Comparison of ENCODE assay signal across 7 mouse cellular contexts in the genomic region with DNA sequence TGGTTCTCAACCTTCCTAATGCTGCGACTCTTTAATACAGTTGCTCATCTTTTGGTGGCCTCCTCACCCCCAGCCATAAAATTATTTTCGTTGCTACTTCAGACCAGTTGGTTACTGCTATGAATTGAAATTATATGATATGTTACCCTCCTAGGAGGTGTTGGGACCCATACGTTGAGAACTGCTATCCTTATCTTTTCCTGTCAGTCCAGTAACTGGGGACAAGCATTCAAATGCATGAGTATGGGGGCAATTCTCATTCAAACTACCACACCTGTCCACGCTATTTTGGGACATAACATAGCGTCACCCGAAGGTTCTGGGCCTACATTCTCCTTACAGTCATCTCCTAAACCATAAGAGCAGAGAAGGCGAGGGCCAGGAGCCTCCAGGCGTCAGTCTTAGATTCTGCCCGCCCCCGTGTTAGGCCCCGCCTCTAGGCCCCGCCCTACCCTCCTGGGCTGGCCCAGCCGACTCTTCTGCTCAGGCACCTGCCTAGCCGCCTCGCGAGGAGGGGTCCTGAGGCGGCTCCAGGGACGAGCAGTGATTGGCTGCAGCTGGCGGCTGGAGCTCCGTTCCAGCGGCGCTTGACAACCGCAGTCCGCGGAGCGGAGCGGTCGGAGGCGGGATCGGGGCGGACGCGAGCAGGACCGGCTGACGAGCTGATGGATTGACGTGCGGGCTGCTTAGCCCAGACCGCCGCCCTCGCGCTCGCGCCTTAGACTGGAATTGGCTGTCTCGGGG. TPM values are rescaled to one million over a fixed set of nuclear protein-coding genes. Genes with fewer than 3 reads are reported as not detected.
A peak's percentile ranks its signal among the peaks of the same experiment; 100 is the strongest.
DNase-seq lines count a peak whose midpoint lies in the region; ATAC-seq lines count a peak whose summit lies in the region.

A gene (plus strand): TSS at position 494 of the 744 bp plus-strand sequence.

- ATAC-seq in intestine, embryonic 16.5 days = peak; percentile 100
- ATAC-seq in midbrain, embryonic 11.5 days (ENCODE audit: low FRiP score) = peak; percentile 99

- no peaks in the 10 kb centered on the region for H3K27me3 ChIP-seq in intestine, embryonic 16.5 days (replicated peaks; ENCODE audit: control insufficient read depth, insufficient read depth, low read length)
- H3K27me3 ChIP-seq in midbrain, embryonic 11.5 days (ENCODE audit: control insufficient read depth, insufficient read depth, low read length) = no peaks in the 10 kb centered on the region

- H3K4me2 ChIP-seq in intestine, embryonic 16.5 days (ENCODE audit: low read depth, low read length) = peak within 1 kb of the TSS; percentile 95
- H3K4me2 ChIP-seq in midbrain, embryonic 11.5 days = peak within 1 kb of the TSS; percentile 87

- H3K4me3 ChIP-seq in intestine, embryonic 16.5 days (ENCODE audit: low read length) = peak within 1 kb of the TSS; percentile 95
- peak within 1 kb of the TSS; percentile 96 for H3K4me3 ChIP-seq in midbrain, embryonic 11.5 days (ENCODE audit: low read depth, low read length)

- H3K4me1 ChIP-seq in intestine, embryonic 16.5 days (ENCODE audit: control insufficient read depth, insufficient read depth, low read length) = 0 out of 2 replicates have a peak, but pooled peaks cover 3% of the 10 kb centered on the region
- no peaks in the 10 kb centered on the region; the same call in none of the 2 replicates for H3K4me1 ChIP-seq in midbrain, embryonic 11.5 days (ENCODE audit: control insufficient read depth, insufficient read depth, low read length)

- WGBS in intestine, embryonic 16.5 days = 4% methylated on average over 44 of the region's 44 CpGs
- WGBS in midbrain, embryonic 11.5 days = 7% methylated on average over 44 of the region's 44 CpGs

- intact Hi-C loops in left cerebral cortex, postnatal 36 days (cut with DNase I) = no loop called here

- no peaks in the 10 kb centered on the region for H3K36me3 ChIP-seq in intestine, embryonic 16.5 days (ENCODE audit: control insufficient read depth, insufficient read depth, low read length)
- no peaks in the 10 kb centered on the region for H3K36me3 ChIP-seq in midbrain, embryonic 11.5 days (ENCODE audit: control insufficient read depth, insufficient read depth, low read length)

- H3K9ac ChIP-seq in intestine, embryonic 16.5 days (ENCODE audit: low read depth, low read length) = peak within 1 kb of the TSS; percentile 75
- H3K9ac ChIP-seq in midbrain, embryonic 11.5 days (ENCODE audit: low read length) = peak within 1 kb of the TSS; percentile 90

- peak; percentile 95 for DNase-seq in adrenal gland, adult 8-10 months
- DNase-seq in embryo, embryonic 9.5 days (ENCODE audit: extremely low spot score) = peak; percentile 97
- peak; percentile 88 to 95 for DNase-seq in gastrocnemius, postnatal 4 days (ENCODE audit: low spot score in 2 of 2)
- peak; percentile 95 to 98 for DNase-seq in left cerebral cortex, postnatal 36 days (ENCODE audit: low spot score in 2 of 2)
- peak; percentile 99 for DNase-seq in midbrain, embryonic 11.5 days (ENCODE audit: low spot score, missing footprints)
- DNase-seq in skeletal muscle tissue, adult 2 months (ENCODE audit: low read depth, low spot score) = peak; percentile 94

- H3K9me3 ChIP-seq in intestine, embryonic 16.5 days (ENCODE audit: control insufficient read depth, low read length) = no peaks in the 10 kb centered on the region
- no peaks in the 10 kb centered on the region for H3K9me3 ChIP-seq in midbrain, embryonic 11.5 days (ENCODE audit: control insufficient read depth, low read length)

- H3K27ac ChIP-seq in intestine, embryonic 16.5 days (ENCODE audit: low read length) = peak within 1 kb of the TSS; percentile 78
- H3K27ac ChIP-seq in midbrain, embryonic 11.5 days (ENCODE audit: low read depth, low read length) = peak within 1 kb of the TSS; percentile 88

RNA-seq across cellular contexts. Expression of the gene that starts here (rescaled TPM):
- 10 to 100 TPM; 11.7 to 19.3 (median 15.3) TPM for total RNA-seq in adrenal gland, adult 8-10 months (2022)
- total RNA-seq in gastrocnemius, postnatal 4 days (2021) = 1 to 10 TPM; 7.7 to 8.9 TPM
- 6.4 and 7.1 TPM in 2 replicates for polyA plus RNA-seq in intestine, embryonic 16.5 days (2015; fragmentation: Nextera tagmentation; extraction: Ambion mirVana)
- 100 to 1,000 TPM; 126 TPM for total RNA-seq in left cerebral cortex, postnatal 36 days (2021)
- polyA plus RNA-seq in midbrain, embryonic 11.5 days (2014; fragmentation: Nextera tagmentation; extraction: Ambion mirVana) = 50.0 and 52.0 TPM in 2 replicates

Comparison
In these comparisons a context has a peak if more than half of its experiments do, and no peak if none do; other contexts are left out.
1. Peak in every context shown above with its lines: DNase-seq, ATAC-seq, H3K4me3 ChIP-seq and H3K27ac ChIP-seq.
2. RNA of the gene that starts here (total RNA-seq): 126 TPM in left cerebral cortex, postnatal 36 days; 11.7 to 19.3 TPM in adrenal gland, adult 8-10 months and 7.7 to 8.9 TPM in gastrocnemius, postnatal 4 days; every median in the first group is over 4 times any median in the second.